Mouse (Mus musculus) cerebellum, adult 8-10 months (tissue): ENCODE data around the gene Zfp949.
A peak's percentile ranks its signal among the peaks of the same experiment; 100 is the strongest.
"Not testable (repeated sequence)": the region's sequence is repeated elsewhere in the genome, so short reads cannot be mapped to it uniquely, and the experiment has no call there.

Source experiments
- DNase-seq: peaks from one replicate; pipeline ENCODE4 v3.0.0; 2022

The Zfp949 gene

GRCm38 (mm10) chr9:88542816-88543215 is 5.0 kb upstream of the Zfp949 start:
- no peak for DNase-seq

GRCm38 (mm10) chr9:88545534-88545933 is 2.3 kb upstream of the Zfp949 start:
- DNase-seq, result no peak

GRCm38 (mm10) chr9:88546166-88546565 is 1.7 kb upstream of the Zfp949 start:
- peak; percentile 59 for DNase-seq

GRCm38 (mm10) chr9:88546657-88547056 is 1.2 kb upstream of the Zfp949 start:
- no peak for DNase-seq

GRCm38 (mm10) chr9:88547270-88547669 is 550 bp upstream of the Zfp949 start:
- DNase-seq, result no peak

GRCm38 (mm10) chr9:88548614-88548945 is 760 bp downstream of the Zfp949 start:
- DNase-seq, result no peak

GRCm38 (mm10) chr9:88553071-88553470 is 5.3 kb downstream of the Zfp949 start:
- no peak for DNase-seq

- no peak for DNase-seq
These were observed 10.3 kb downstream of the Zfp949 start for GRCm38 (mm10) chr9:88558146-88558545.

- DNase-seq, result not testable (repeated sequence)
These were observed 13.7 kb downstream of the Zfp949 start for GRCm38 (mm10) chr9:88561476-88561875.

- not testable (repeated sequence) for DNase-seq
These were observed 22.7 kb downstream of the Zfp949 start for GRCm38 (mm10) chr9:88570471-88570870.

- DNase-seq, result not testable (repeated sequence)
These were observed 32.8 kb downstream of the Zfp949 start, which contains the start of gene Trim43a for GRCm38 (mm10) chr9:88580591-88580990. TSS of gene Trim43a (plus strand) at chr9:88580891.

- DNase-seq, result not testable (repeated sequence)
These were observed 45.9 kb downstream of the Zfp949 start for GRCm38 (mm10) chr9:88593708-88594107.

GRCm38 (mm10) chr9:88599206-88600162 is 51.7 kb downstream of the Zfp949 start:
- DNase-seq, result peak; percentile 96
